Mouse (Mus musculus) neural tube, embryonic 12.5 days (tissue): ENCODE results near the gene Slc38a10. TPM values are rescaled to one million over a fixed set of nuclear protein-coding genes. Genes with fewer than 3 reads are reported as not detected.
A peak's percentile ranks its signal among the peaks of the same experiment; 100 is the strongest.

Experiments used
- ATAC-seq: fragments of 200-750 bp; cut with Nextera tagmentation; 2 replicates; pipeline ENCODE4 v1.8.0; 2017; ENCODE audit warnings: low read depth, mild to moderate bottlenecking, moderate TSS enrichment, moderate library complexity; ENCODE audit not compliant: low FRiP score
- H3K27ac ChIP-seq: fragments of 300-500 bp; sonication (generic); 2 replicates; pipeline ENCODE4 v1.5.1; 2016
- H3K27me3 ChIP-seq: fragments of 300-500 bp; sonication (generic); replicated peaks from 2 replicates; pipeline ENCODE4 v1.6.1; 2016; ENCODE audit warnings: mild to moderate bottlenecking
- H3K36me3 ChIP-seq: fragments of 300-500 bp; sonication (generic); 2 replicates; pipeline ENCODE4 v1.6.1; 2016; ENCODE audit warnings: mild to moderate bottlenecking
- H3K4me1 ChIP-seq: fragments of 300-500 bp; sonication (generic); 2 replicates; pipeline ENCODE4 v1.6.1; 2016
- H3K4me2 ChIP-seq: fragments of 300-500 bp; sonication (generic); replicated peaks from 2 replicates; pipeline ENCODE4 v1.6.1; 2016; ENCODE audit warnings: mild to moderate bottlenecking
- H3K4me3 ChIP-seq: fragments of 300-500 bp; sonication (generic); 2 replicates; pipeline ENCODE4 v1.5.1; 2016
- H3K9ac ChIP-seq: fragments of 300-500 bp; sonication (generic); 2 replicates; pipeline ENCODE4 v1.6.1; 2016; ENCODE audit warnings: mild to moderate bottlenecking
- H3K9me3 ChIP-seq: fragments of 300-500 bp; sonication (generic); 2 replicates; pipeline ENCODE4 v1.6.1; 2016; ENCODE audit warnings: mild to moderate bottlenecking
- WGBS: fragments of 180-500 bp; shearing (Covaris S2); methylation state at CpG from one replicate; pipeline ENCODE4 v1.1.7; 2016; 5-methylcytosine and 5-hydroxymethylcytosine counted together
- polyA plus RNA-seq: library from polyadenylated mRNA; unstranded; fragments of >200 nt; fragmentation: Nextera tagmentation; extraction: Ambion mirVana; gene quantifications from 2 replicates; pipeline ENCODE4 v1.2.1, GENCODE M21; 2016

The Slc38a10 gene
- polyA plus RNA-seq, 1 experiment from 2014 or later: 119 TPM

DNA sequence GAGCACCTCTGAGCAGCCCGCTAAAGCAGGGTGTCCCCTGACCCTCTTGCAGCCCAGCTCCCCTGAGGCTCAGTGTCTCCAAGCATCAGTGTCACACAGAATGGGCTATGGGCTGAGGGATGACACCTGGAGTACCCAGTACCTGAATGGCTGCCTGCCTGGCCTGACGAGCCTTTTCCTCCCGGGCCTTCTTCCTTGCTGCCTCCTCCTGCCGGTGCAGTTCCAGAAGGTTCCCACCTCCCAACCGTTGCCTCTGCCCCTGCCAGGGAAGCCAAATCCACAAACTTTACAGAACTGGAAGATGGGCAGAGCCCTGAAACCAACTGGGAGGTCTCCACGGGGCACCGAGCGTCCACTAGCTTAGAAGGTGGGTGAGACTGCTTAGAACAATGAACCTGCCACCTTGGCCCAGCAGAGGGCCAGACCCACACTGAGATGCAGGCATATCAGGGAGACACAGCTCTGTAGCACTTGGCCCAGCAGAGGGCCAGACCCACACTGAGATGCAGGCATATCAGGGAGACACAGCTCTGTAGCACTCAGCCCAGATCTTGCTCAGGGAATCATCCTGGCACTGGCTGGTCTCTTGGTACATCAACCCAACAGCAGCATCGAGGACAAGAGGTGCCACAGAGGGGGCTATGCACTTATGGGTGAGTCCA is 78.0 kb downstream of the Slc38a10 start:
- Histone ChIP-seq H3K27me3 (no peaks in the 10 kb centered on the region), H3K36me3 (peaks cover 93% of the 10 kb centered on the region), H3K4me2 (no peak overlapping the region), H3K9ac (no peak overlapping the region), H3K4me3 (no peak overlapping the region), H3K27ac (no peak overlapping the region), H3K9me3 (no peaks in the 10 kb centered on the region), H3K4me1 (peaks cover 14% of the 10 kb centered on the region)
- 93% methylated on average over 9 of the region's 9 CpGs for WGBS
- no peak for ATAC-seq

- Histone ChIP-seq H3K27ac (no peak overlapping the region), H3K9me3 (no peaks in the 10 kb centered on the region), H3K36me3 (peaks cover 95% of the 10 kb centered on the region), H3K9ac (no peak overlapping the region), H3K4me1 (peaks cover 14% of the 10 kb centered on the region), H3K4me3 (no peak overlapping the region), H3K27me3 (no peaks in the 10 kb centered on the region), H3K4me2 (no peak overlapping the region)
- WGBS: 78% methylated on average over 7 of the region's 7 CpGs
- no peak for ATAC-seq
These were observed 79.3 kb downstream of the Slc38a10 start for GRCm38 (mm10) chr11:120071731-120072320.

DNA sequence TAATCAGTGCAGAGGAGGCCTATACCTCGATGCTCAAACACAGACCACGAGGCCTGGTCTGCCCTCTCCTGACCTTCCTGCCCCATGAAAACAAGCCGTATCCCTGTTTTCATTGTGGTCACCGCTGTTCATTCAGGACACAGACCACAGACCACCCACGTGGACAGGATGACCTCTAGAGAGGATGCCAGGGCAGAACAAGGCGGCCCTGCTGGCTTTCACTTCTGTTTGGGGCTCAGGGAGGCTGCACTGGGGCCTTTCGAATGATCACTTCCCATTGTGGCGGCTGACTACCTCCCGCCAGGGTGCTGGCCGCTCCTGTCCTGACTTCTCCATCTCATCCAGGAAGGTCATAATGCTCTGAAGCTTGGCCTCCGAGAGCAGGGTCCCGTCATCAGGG is 80.1 kb downstream of the Slc38a10 start:
- H3K4me1 ChIP-seq: peaks cover 14% of the 10 kb centered on the region
- no peaks in the 10 kb centered on the region for H3K27me3 ChIP-seq
- WGBS: 19% methylated on average over 12 of the region's 12 CpGs
- no peak overlapping the region for H3K27ac ChIP-seq
- no peaks in the 10 kb centered on the region for H3K9me3 ChIP-seq
- H3K4me3 ChIP-seq: no peak overlapping the region
- no peak overlapping the region for H3K4me2 ChIP-seq
- peaks cover 95% of the 10 kb centered on the region for H3K36me3 ChIP-seq
- no peak for ATAC-seq
- H3K9ac ChIP-seq: 0 out of 2 replicates have a peak overlapping the region, but pooled peaks have one; percentile 13

- Histone ChIP-seq H3K9me3 (no peaks in the 10 kb centered on the region), H3K27me3 (no peaks in the 10 kb centered on the region), H3K36me3 (peaks cover 94% of the 10 kb centered on the region), H3K4me1 (peaks cover 14% of the 10 kb centered on the region), H3K9ac (no peak overlapping the region), H3K4me2 (no peak overlapping the region), H3K27ac (no peak overlapping the region), H3K4me3 (no peak overlapping the region)
- WGBS: 82% methylated on average over 26 of the region's 27 CpGs
- no peak for ATAC-seq
These were observed 80.7 kb downstream of the Slc38a10 start for GRCm38 (mm10) chr11:120070286-120070930.

DNA sequence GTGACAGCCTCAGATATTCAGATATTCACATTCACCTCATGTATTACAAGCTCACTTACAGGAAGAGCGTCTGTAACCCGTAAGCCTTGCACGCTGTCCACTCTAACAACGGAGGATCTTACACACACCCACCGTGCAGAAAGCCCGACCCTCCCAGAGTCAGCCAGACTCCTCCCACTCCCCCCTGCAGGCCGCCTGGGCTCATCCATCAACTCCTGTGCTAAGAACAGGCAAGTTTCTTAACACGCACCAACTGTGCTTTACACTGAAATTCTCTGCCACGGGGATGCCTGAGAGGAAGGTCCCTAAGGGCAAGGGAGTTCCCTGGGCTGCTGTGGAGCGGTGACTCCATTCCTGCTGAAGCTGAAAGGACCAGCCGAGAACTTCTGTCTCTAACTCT is 81.9 kb downstream of the Slc38a10 start:
- Histone ChIP-seq H3K4me1 (peaks cover 7% of the 10 kb centered on the region), H3K4me3 (no peak overlapping the region), H3K27ac (no peak overlapping the region), H3K36me3 (peaks cover 94% of the 10 kb centered on the region), H3K27me3 (no peaks in the 10 kb centered on the region), H3K9ac (peak overlapping the region; percentile 13; the same call in 1 of the 2 replicates), H3K9me3 (no peaks in the 10 kb centered on the region), H3K4me2 (no peak overlapping the region; the same call in 1 of the 2 replicates)
- no peak for ATAC-seq
- WGBS: 20% methylated on average over 11 of the region's 11 CpGs

- Histone ChIP-seq H3K4me2 (no peak overlapping the region), H3K4me3 (no peak overlapping the region), H3K9me3 (no peaks in the 10 kb centered on the region), H3K27ac (no peak overlapping the region), H3K36me3 (peaks cover 94% of the 10 kb centered on the region), H3K9ac (0 out of 2 replicates have a peak overlapping the region, but pooled peaks have one; percentile 29), H3K4me1 (peaks cover 7% of the 10 kb centered on the region), H3K27me3 (no peaks in the 10 kb centered on the region)
- ATAC-seq: no peak
- WGBS: 55% methylated on average over 17 of the region's 17 CpGs
These were observed 83.3 kb downstream of the Slc38a10 start for GRCm38 (mm10) chr11:120067834-120068233.

DNA sequence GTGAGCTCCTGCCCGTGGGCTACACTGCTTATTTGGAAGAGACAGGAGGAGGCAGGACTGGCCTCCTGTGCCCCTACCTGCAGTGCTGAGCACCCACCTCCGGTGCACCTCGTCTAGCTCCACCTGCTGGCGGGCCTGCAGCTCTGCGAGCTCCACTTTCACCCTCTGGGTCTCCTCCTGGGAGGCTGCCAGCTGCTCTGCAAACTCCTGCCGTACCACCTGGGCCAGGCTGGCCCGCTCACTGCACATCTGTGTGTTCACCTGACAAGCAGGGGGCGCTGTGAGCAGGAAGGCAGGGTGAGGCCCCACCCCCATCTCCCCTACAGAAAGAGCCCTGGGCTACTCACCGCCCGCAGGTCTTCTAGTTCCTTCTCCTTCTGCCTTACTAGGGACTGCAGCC is 85.9 kb downstream of the Slc38a10 start:
- Histone ChIP-seq H3K4me3 (no peak overlapping the region), H3K36me3 (peaks cover 69% of the 10 kb centered on the region), H3K9me3 (no peaks in the 10 kb centered on the region), H3K9ac (no peak overlapping the region), H3K27ac (no peak overlapping the region), H3K4me1 (peaks cover 7% of the 10 kb centered on the region), H3K4me2 (no peak overlapping the region), H3K27me3 (no peaks in the 10 kb centered on the region)
- ATAC-seq: no peak
- WGBS: 36% methylated on average over 10 of the region's 10 CpGs

DNA sequence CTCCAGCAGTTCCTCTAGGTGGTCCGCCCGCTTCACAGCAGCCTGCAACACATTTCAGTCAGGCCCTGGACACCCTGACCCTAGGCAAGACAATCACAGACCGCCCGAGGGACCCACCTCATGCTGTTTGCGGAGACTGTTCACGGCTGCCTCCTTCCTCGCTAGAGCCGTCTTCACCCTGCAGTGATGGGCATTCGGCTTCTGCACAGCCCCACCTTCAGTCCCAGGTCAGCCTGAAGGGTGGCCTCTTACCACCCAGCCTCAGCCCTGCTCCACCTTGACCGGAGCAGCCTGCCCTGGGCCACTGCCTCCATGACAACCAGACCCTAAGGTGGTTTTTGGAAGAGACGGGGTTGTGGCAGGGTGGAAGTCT is 86.5 kb downstream of the Slc38a10 start:
- H3K36me3 ChIP-seq: peaks cover 63% of the 10 kb centered on the region
- H3K4me1 ChIP-seq: peaks cover 4% of the 10 kb centered on the region
- 92% methylated on average over 11 of the region's 11 CpGs for WGBS
- no peak overlapping the region for H3K4me3 ChIP-seq
- H3K9me3 ChIP-seq: no peaks in the 10 kb centered on the region
- no peaks in the 10 kb centered on the region for H3K27me3 ChIP-seq
- peak overlapping the region; percentile 9; the same call in 1 of the 2 replicates for H3K9ac ChIP-seq
- H3K4me2 ChIP-seq: no peak overlapping the region
- H3K27ac ChIP-seq: no peak overlapping the region
- no peak for ATAC-seq

DNA sequence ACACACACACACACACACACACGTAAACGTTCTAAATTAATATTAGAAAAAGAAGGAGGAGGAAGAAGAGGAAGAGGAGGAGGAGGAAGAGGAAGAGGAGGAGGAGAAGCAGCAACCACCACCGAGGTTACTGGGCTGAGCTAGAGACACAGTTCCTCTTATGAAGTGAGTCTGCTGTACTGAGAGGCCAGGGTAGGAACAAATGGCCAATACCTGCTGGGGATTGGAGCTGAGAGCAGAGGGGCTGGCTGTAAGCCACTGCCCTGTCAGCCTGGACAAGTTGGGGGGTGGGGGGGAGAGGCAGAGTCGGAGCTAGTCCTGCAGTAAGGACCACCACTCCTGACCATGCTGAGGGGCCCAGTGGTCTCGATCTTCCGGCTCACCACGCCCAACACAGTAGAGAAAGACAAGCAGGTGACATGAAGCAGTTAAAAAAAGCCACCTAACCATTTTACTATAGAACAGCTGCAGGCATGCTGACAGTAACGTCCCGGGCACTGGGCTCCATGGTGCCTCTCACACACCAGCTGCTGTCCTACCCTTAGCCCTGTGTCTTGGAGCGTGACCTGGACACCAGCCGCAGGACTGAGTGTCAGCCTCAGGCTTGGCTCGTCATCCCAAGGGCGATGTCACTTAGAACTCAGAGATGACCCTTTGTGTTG is 87.0 kb downstream of the Slc38a10 start:
- WGBS: 89% methylated on average over 13 of the region's 13 CpGs
- no peak for ATAC-seq
- Histone ChIP-seq H3K9me3 (no peaks in the 10 kb centered on the region), H3K4me2 (no peak overlapping the region), H3K9ac (peak overlapping the region; percentile 9; the same call in 1 of the 2 replicates), H3K27ac (no peak overlapping the region), H3K36me3 (peaks cover 59% of the 10 kb centered on the region), H3K4me1 (no peaks in the 10 kb centered on the region), H3K27me3 (no peaks in the 10 kb centered on the region), H3K4me3 (no peak overlapping the region)

GRCm38 (mm10) chr11:120063326-120063725 is 87.8 kb downstream of the Slc38a10 start:
- H3K4me1 ChIP-seq: no peaks in the 10 kb centered on the region
- 82% methylated on average over 5 of the region's 5 CpGs for WGBS
- no peak overlapping the region for H3K4me2 ChIP-seq
- no peaks in the 10 kb centered on the region for H3K9me3 ChIP-seq
- H3K4me3 ChIP-seq: no peak overlapping the region
- no peaks in the 10 kb centered on the region for H3K27me3 ChIP-seq
- H3K36me3 ChIP-seq: peaks cover 52% of the 10 kb centered on the region
- no peak overlapping the region for H3K27ac ChIP-seq
- H3K9ac ChIP-seq: no peak overlapping the region
- ATAC-seq: no peak

- no peaks in the 10 kb centered on the region for H3K9me3 ChIP-seq
- WGBS: 86% methylated on average over 8 of the region's 8 CpGs
These were observed 90.5 kb downstream of the Slc38a10 start for GRCm38 (mm10) chr11:120060634-120061033.

More at GRCm38 (mm10) chr11:120060634-120061033, 90.5 kb downstream of the Slc38a10 start:
- Histone ChIP-seq H3K27ac (no peak overlapping the region), H3K4me2 (no peak overlapping the region), H3K4me1 (no peaks in the 10 kb centered on the region), H3K4me3 (no peak overlapping the region), H3K27me3 (no peaks in the 10 kb centered on the region), H3K36me3 (peaks cover 26% of the 10 kb centered on the region), H3K9ac (no peak overlapping the region)
- no peak for ATAC-seq
